Mouse (Mus musculus) MEL (cell line): Measurements from ENCODE around the gene Arnt.

Experiments used
- CTCF ChIP-seq, 3 experiments: IDR thresholded peaks in 2 of 3; conservative IDR thresholded peaks in 1 of 3; 2 replicates each; pipeline ENCODE4 v1.5.1; 2011 to 2012; ENCODE audit warnings: low read length in 3 of 3, low read depth in 2 of 3, mild to moderate bottlenecking in 2 of 3, improper control_type of control experiment in 1 of 3, inconsistent platforms in 1 of 3, mixed read lengths in 1 of 3, moderate library complexity in 1 of 3; ENCODE audit not compliant: control insufficient read depth in 1 of 3, insufficient read depth in 1 of 3, poor library complexity in 1 of 3, severe bottlenecking in 1 of 3
- EP300 ChIP-seq, 2 experiments: IDR thresholded peaks; 2 replicates each; pipeline ENCODE4 v1.6.1; 2011; ENCODE audit warnings: improper control_type of control experiment in 2 of 2, low read length in 2 of 2, low read depth in 1 of 2, mild to moderate bottlenecking in 1 of 2
- MYC ChIP-seq: IDR thresholded peaks from 2 replicates; pipeline ENCODE4 v1.6.1; 2011; ENCODE audit warnings: low read depth, mild to moderate bottlenecking, low read length, improper control_type of control experiment, moderate library complexity
- NELFE ChIP-seq: IDR thresholded peaks from 2 replicates; pipeline ENCODE4 v1.6.1; 2011; ENCODE audit warnings: low read depth, low read length, improper control_type of control experiment
- POLR2AphosphoS5 ChIP-seq: IDR thresholded peaks from 2 replicates; pipeline ENCODE4 v1.6.1; 2012; ENCODE audit warnings: low read depth, borderline replicate concordance, mild to moderate bottlenecking, inconsistent platforms, low read length, moderate library complexity, mixed read lengths

DNA sequence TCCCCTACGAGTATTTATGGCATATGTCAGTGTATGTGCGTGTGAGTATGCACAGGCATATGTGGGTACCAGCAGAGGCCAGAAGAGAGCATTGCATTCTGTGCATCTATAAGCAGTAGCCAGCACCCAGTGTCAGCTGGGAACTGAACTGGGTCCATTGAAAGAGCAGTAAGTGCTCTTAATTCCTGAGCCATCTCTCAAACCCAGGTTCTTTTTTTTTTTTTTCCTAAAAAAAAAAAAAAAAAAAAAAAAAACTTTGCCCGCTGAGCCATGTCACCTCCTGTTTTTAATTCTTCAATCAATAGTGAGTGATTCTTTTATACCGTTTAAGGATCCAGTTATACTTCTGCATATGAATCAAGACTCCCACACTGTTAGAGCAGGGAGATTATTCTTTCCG, 99.2 kb downstream of the Arnt start:
- TF ChIP-seq POLR2AphosphoS5, result no peak
- no peak for TF ChIP-seq NELFE
- peak in 2 of 3 experiments; percentile 8 to 14; a peak in 2 of 6 replicates for TF ChIP-seq CTCF (IDR thresholded peaks at IDR 0.05 in 2 of 3, conservative IDR thresholded peaks at IDR 0.05 in 1 of 3; ENCODE audit: control insufficient read depth in 1 of 3, insufficient read depth in 1 of 3, low read depth in 2 of 3, low read length in 3 of 3, poor library complexity in 1 of 3, severe bottlenecking in 1 of 3)
- TF ChIP-seq EP300 (IDR thresholded peaks at IDR 0.05; ENCODE audit: low read depth in 1 of 2, low read length in 2 of 2), result no peak
- TF ChIP-seq MYC, result no peak
